Mouse (Mus musculus) 416B (cell line): ENCODE data around the gene Ptpn1.

Source experiments
- DNase-seq: peaks from one replicate; pipeline ENCODE4 v3.0.0; 2011; ENCODE audit warnings: low read depth

Ptpn1 gene

GRCm38 (mm10) chr2:168009936-168010668, 78.2 kb downstream of the Ptpn1 start, which contains the start of gene Ripor3:
Gene Ripor3 (minus strand): TSS chr2:168010618.
- DNase-seq, result peak; percentile 77

GRCm38 (mm10) chr2:168010893-168011292, 79.0 kb downstream of the Ptpn1 start:
- no peak for DNase-seq

- peak; percentile 58 for DNase-seq
These were observed 85.1 kb downstream of the Ptpn1 start for GRCm38 (mm10) chr2:168016951-168017391.

GRCm38 (mm10) chr2:168019201-168019715, 87.4 kb downstream of the Ptpn1 start:
- DNase-seq, result no peak

GRCm38 (mm10) chr2:168023763-168024402, 92.0 kb downstream of the Ptpn1 start:
- peak; percentile 72 for DNase-seq

GRCm38 (mm10) chr2:168025174-168025573, 93.3 kb downstream of the Ptpn1 start:
- no peak for DNase-seq

- DNase-seq, result no peak
These were observed 94.0 kb downstream of the Ptpn1 start for GRCm38 (mm10) chr2:168025882-168026281.

- DNase-seq, result peak; percentile 83
These were observed 94.6 kb downstream of the Ptpn1 start for GRCm38 (mm10) chr2:168026467-168026866.

GRCm38 (mm10) chr2:168028376-168028775, 96.5 kb downstream of the Ptpn1 start:
- DNase-seq, result no peak
